Mouse (Mus musculus): ENCODE results near the gene Rps6kl1. TPM values are rescaled to one million over a fixed set of nuclear protein-coding genes. Genes with fewer than 3 reads are reported as not detected.

Rps6kl1 gene
- total and polyA plus RNA-seq, 2 experiments = 0.28 to 0.48 TPM

GRCm38 (mm10) chr12:85104789-85105188 lies 46.3 kb downstream of the Rps6kl1 start:
- TF ChIP-seq POLR2A (IDR thresholded peaks at IDR 0.05; ENCODE audit: extremely low read depth, insufficient read depth, low read length) = no peak
- no peak for TF ChIP-seq CTCF (IDR thresholded peaks at IDR 0.05; ENCODE audit: low read depth, low read length)
- Histone ChIP-seq H3K79me2 (ENCODE audit: control insufficient read depth, insufficient read depth, low read length) (no peaks in the 10 kb centered on the region; the same call in 1 of the 2 replicates), H3K9ac (ENCODE audit: low read depth, low read length) (peak overlapping the region; percentile 18; the same call in 1 of the 2 replicates), H3K27me3 (ENCODE audit: control insufficient read depth, insufficient read depth, low read length) (no peaks in the 10 kb centered on the region), H3K4me1 (ENCODE audit: control insufficient read depth, insufficient read depth, low read length) (peaks cover 3% of the 10 kb centered on the region; the same call in 1 of the 2 replicates), H3K36me3 (ENCODE audit: control insufficient read depth, insufficient read depth, low read length) (no peaks in the 10 kb centered on the region), H3K27ac (replicated peaks; ENCODE audit: insufficient read depth, low read depth, low read length) (peak overlapping the region; percentile 53), H3K4me3 (ENCODE audit: insufficient read depth, low read depth, low read length) (no peak overlapping the region)
- peak; percentile 92 for DNase-seq (ENCODE audit: extremely low read depth, low read depth, low spot score)
- WGBS = 30% methylated on average over 8 of the region's 8 CpGs

GRCm38 (mm10) chr12:85103096-85103495 lies 48.0 kb downstream of the Rps6kl1 start:
- Histone ChIP-seq H3K27me3 (ENCODE audit: control insufficient read depth, insufficient read depth, low read length) (no peaks in the 10 kb centered on the region), H3K4me1 (ENCODE audit: control insufficient read depth, insufficient read depth, low read length) (peaks cover 3% of the 10 kb centered on the region; the same call in 1 of the 2 replicates), H3K9ac (ENCODE audit: low read depth, low read length) (no peak overlapping the region), H3K4me3 (ENCODE audit: insufficient read depth, low read depth, low read length) (no peak overlapping the region), H3K36me3 (ENCODE audit: control insufficient read depth, insufficient read depth, low read length) (no peaks in the 10 kb centered on the region), H3K27ac (replicated peaks; ENCODE audit: insufficient read depth, low read depth, low read length) (no peak overlapping the region), H3K79me2 (ENCODE audit: control insufficient read depth, insufficient read depth, low read length) (no peaks in the 10 kb centered on the region)
- TF ChIP-seq CTCF (IDR thresholded peaks at IDR 0.05; ENCODE audit: low read depth, low read length) = no peak
- TF ChIP-seq POLR2A (IDR thresholded peaks at IDR 0.05; ENCODE audit: extremely low read depth, insufficient read depth, low read length) = no peak
- DNase-seq (ENCODE audit: extremely low read depth, low read depth, low spot score) = peak; percentile 39
- 64% methylated on average over 8 of the region's 8 CpGs for WGBS

DNA sequence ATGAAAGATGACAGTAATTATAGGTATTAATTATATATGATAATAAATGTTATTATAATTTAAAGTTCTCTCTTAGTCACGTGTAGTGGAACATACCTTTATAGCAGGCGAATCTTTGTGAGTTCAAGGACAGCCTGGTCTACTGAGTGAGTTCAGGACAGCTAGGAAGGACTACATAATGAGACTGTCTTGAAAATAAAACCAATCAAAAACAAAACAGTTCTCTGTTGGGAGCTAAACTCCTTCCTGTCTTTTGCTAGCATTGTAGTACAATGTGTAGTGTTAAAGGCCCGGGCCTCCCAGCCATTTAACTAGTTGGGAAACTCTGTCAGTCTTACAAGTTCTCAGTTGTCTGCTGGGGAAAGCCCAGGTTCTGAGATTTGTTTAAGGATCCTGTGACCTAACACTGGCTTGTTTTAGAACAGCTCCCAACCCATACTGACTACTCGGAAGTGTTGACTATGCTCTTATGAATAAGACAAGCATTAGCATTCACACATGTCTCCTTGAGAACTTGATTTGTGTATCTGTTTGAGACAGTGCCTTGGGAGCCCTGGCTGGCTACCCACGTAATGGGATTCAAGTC lies 49.5 kb downstream of the Rps6kl1 start:
- H3K4me1 ChIP-seq (ENCODE audit: control insufficient read depth, insufficient read depth, low read length) = peaks cover 3% of the 10 kb centered on the region; the same call in 1 of the 2 replicates
- 92% methylated on average over 5 of the region's 5 CpGs for WGBS
- H3K79me2 ChIP-seq (ENCODE audit: control insufficient read depth, insufficient read depth, low read length) = no peaks in the 10 kb centered on the region
- no peaks in the 10 kb centered on the region for H3K27me3 ChIP-seq (ENCODE audit: control insufficient read depth, insufficient read depth, low read length)
- H3K4me3 ChIP-seq (ENCODE audit: insufficient read depth, low read depth, low read length) = no peak overlapping the region
- no peak overlapping the region for H3K27ac ChIP-seq (replicated peaks; ENCODE audit: insufficient read depth, low read depth, low read length)
- TF ChIP-seq POLR2A (IDR thresholded peaks at IDR 0.05; ENCODE audit: extremely low read depth, insufficient read depth, low read length) = no peak
- no peak for TF ChIP-seq CTCF (IDR thresholded peaks at IDR 0.05; ENCODE audit: low read depth, low read length)
- H3K9ac ChIP-seq (ENCODE audit: low read depth, low read length) = no peak overlapping the region
- no peak for DNase-seq (ENCODE audit: extremely low read depth, low read depth, low spot score)
- H3K36me3 ChIP-seq (ENCODE audit: control insufficient read depth, insufficient read depth, low read length) = no peaks in the 10 kb centered on the region

DNA sequence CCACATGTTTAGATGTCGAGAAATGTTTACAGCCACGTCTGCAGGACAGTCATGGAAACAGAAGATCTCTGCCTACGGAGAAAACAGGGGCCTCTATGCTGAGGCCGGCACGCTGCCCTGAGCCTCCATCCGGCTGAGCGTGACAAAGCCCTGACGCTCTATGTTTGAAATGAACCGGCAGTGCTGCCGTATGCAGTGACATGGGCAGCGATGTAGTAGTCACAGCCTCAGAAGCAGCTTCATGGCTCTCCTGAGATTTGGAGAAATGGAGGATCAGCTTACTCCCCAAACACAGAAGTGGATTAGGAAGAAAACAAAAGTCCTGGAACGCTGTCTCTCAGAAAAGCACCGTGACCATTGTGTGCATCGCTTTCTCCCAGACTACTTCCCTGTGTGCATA lies 50.1 kb downstream of the Rps6kl1 start:
- 88% methylated on average over 14 of the region's 14 CpGs for WGBS
- Histone ChIP-seq H3K36me3 (ENCODE audit: control insufficient read depth, insufficient read depth, low read length) (no peaks in the 10 kb centered on the region), H3K27ac (replicated peaks; ENCODE audit: insufficient read depth, low read depth, low read length) (no peak overlapping the region), H3K4me3 (ENCODE audit: insufficient read depth, low read depth, low read length) (no peak overlapping the region), H3K79me2 (ENCODE audit: control insufficient read depth, insufficient read depth, low read length) (no peaks in the 10 kb centered on the region), H3K9ac (ENCODE audit: low read depth, low read length) (no peak overlapping the region), H3K27me3 (ENCODE audit: control insufficient read depth, insufficient read depth, low read length) (no peaks in the 10 kb centered on the region), H3K4me1 (ENCODE audit: control insufficient read depth, insufficient read depth, low read length) (peaks cover 3% of the 10 kb centered on the region; the same call in 1 of the 2 replicates)
- TF ChIP-seq CTCF (IDR thresholded peaks at IDR 0.05; ENCODE audit: low read depth, low read length) = no peak
- no peak for TF ChIP-seq POLR2A (IDR thresholded peaks at IDR 0.05; ENCODE audit: extremely low read depth, insufficient read depth, low read length)
- no peak for DNase-seq (ENCODE audit: extremely low read depth, low read depth, low spot score)

DNA sequence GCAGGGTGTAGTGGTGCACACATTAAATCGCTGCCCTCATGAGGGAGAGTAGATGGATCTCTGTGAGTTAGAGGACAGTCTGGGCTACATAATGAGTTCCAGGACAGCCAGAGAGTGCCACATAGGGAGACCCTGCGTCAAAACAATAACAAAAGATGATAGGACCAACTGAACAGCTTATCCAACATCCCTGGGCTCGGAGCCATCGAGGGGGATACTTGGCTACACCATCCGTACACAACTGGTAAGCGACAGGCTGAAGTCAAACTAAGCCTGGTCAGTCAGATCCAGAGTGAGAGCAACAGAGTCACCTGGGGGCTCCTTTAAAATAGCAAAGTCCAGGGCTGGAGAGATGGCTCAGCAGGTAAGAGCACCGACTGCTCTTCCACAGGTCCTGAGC lies 55.2 kb downstream of the Rps6kl1 start:
- H3K4me3 ChIP-seq (ENCODE audit: insufficient read depth, low read depth, low read length) = no peak overlapping the region
- H3K27me3 ChIP-seq (ENCODE audit: control insufficient read depth, insufficient read depth, low read length) = no peaks in the 10 kb centered on the region
- 89% methylated on average over 7 of the region's 7 CpGs for WGBS
- no peaks in the 10 kb centered on the region for H3K79me2 ChIP-seq (ENCODE audit: control insufficient read depth, insufficient read depth, low read length)
- TF ChIP-seq POLR2A (IDR thresholded peaks at IDR 0.05; ENCODE audit: extremely low read depth, insufficient read depth, low read length) = no peak
- TF ChIP-seq CTCF (IDR thresholded peaks at IDR 0.05; ENCODE audit: low read depth, low read length) = no peak
- no peak overlapping the region for H3K9ac ChIP-seq (ENCODE audit: low read depth, low read length)
- no peaks in the 10 kb centered on the region for H3K36me3 ChIP-seq (ENCODE audit: control insufficient read depth, insufficient read depth, low read length)
- no peak overlapping the region for H3K27ac ChIP-seq (replicated peaks; ENCODE audit: insufficient read depth, low read depth, low read length)
- no peak for DNase-seq (ENCODE audit: extremely low read depth, low read depth, low spot score)
- H3K4me1 ChIP-seq (ENCODE audit: control insufficient read depth, insufficient read depth, low read length) = no peaks in the 10 kb centered on the region

GRCm38 (mm10) chr12:85095146-85095545 lies 55.9 kb downstream of the Rps6kl1 start:
- H3K79me2 ChIP-seq (ENCODE audit: control insufficient read depth, insufficient read depth, low read length) = no peaks in the 10 kb centered on the region

More at GRCm38 (mm10) chr12:85095146-85095545, 55.9 kb downstream of the Rps6kl1 start:
- Histone ChIP-seq H3K27me3 (ENCODE audit: control insufficient read depth, insufficient read depth, low read length) (no peaks in the 10 kb centered on the region), H3K9ac (ENCODE audit: low read depth, low read length) (no peak overlapping the region), H3K4me1 (ENCODE audit: control insufficient read depth, insufficient read depth, low read length) (no peaks in the 10 kb centered on the region), H3K4me3 (ENCODE audit: insufficient read depth, low read depth, low read length) (no peak overlapping the region), H3K27ac (replicated peaks; ENCODE audit: insufficient read depth, low read depth, low read length) (no peak overlapping the region), H3K36me3 (ENCODE audit: control insufficient read depth, insufficient read depth, low read length) (no peaks in the 10 kb centered on the region)
- 86% methylated on average over 11 of the region's 11 CpGs for WGBS
- no peak for DNase-seq (ENCODE audit: extremely low read depth, low read depth, low spot score)
- TF ChIP-seq POLR2A (IDR thresholded peaks at IDR 0.05; ENCODE audit: extremely low read depth, insufficient read depth, low read length) = no peak
- TF ChIP-seq CTCF (IDR thresholded peaks at IDR 0.05; ENCODE audit: low read depth, low read length) = no peak

Data from liver, adult 2 months (tissue).